Mouse (Mus musculus) embryonic facial prominence, embryonic 10.5 days (tissue): ENCODE data around the gene Foxred2. TPM values are rescaled to one million over a fixed set of nuclear protein-coding genes. Genes with fewer than 3 reads are reported as not detected.
A peak's percentile ranks its signal among the peaks of the same experiment; 100 is the strongest.

Experiments used
- DNase-seq: peaks from one replicate; pipeline ENCODE4 v3.0.0-alpha.2; 2017; ENCODE audit warnings: low spot score
- H3K27ac ChIP-seq: fragments of 300-500 bp; sonication (generic); replicated peaks from 2 replicates; pipeline ENCODE4 v1.5.1; 2016; ENCODE audit warnings: mild to moderate bottlenecking
- H3K27me3 ChIP-seq: fragments of 300-500 bp; sonication (generic); replicated peaks from 2 replicates; pipeline ENCODE4 v1.6.1; 2016; ENCODE audit warnings: low read depth, mild to moderate bottlenecking; ENCODE audit not compliant: poor library complexity, severe bottlenecking
- H3K36me3 ChIP-seq: fragments of 300-500 bp; sonication (generic); replicated peaks from 2 replicates; pipeline ENCODE4 v1.6.1; 2016; ENCODE audit warnings: mild to moderate bottlenecking, moderate library complexity
- H3K4me1 ChIP-seq: fragments of 300-500 bp; sonication (generic); 2 replicates; pipeline ENCODE4 v1.6.1; 2016
- H3K4me3 ChIP-seq: fragments of 300-500 bp; sonication (generic); 2 replicates; pipeline ENCODE4 v1.5.1; 2016; ENCODE audit warnings: mild to moderate bottlenecking, moderate library complexity
- H3K9me3 ChIP-seq: fragments of 300-500 bp; sonication (generic); 2 replicates; pipeline ENCODE4 v1.6.1; 2016; ENCODE audit warnings: mild to moderate bottlenecking
- WGBS: fragments of 180-500 bp; shearing (Covaris S2); methylation state at CpG from one replicate; pipeline ENCODE4 v1.1.7; 2016; 5-methylcytosine and 5-hydroxymethylcytosine counted together
- polyA plus RNA-seq: library from polyadenylated mRNA; unstranded; fragments of >200 nt; fragmentation: Nextera tagmentation; extraction: Ambion mirVana; gene quantifications from 2 replicates; pipeline ENCODE4 v1.2.1, GENCODE M21; 2016

Foxred2 gene
- polyA plus RNA-seq, 1 experiment from 2014 or later = 7.2 TPM

DNA sequence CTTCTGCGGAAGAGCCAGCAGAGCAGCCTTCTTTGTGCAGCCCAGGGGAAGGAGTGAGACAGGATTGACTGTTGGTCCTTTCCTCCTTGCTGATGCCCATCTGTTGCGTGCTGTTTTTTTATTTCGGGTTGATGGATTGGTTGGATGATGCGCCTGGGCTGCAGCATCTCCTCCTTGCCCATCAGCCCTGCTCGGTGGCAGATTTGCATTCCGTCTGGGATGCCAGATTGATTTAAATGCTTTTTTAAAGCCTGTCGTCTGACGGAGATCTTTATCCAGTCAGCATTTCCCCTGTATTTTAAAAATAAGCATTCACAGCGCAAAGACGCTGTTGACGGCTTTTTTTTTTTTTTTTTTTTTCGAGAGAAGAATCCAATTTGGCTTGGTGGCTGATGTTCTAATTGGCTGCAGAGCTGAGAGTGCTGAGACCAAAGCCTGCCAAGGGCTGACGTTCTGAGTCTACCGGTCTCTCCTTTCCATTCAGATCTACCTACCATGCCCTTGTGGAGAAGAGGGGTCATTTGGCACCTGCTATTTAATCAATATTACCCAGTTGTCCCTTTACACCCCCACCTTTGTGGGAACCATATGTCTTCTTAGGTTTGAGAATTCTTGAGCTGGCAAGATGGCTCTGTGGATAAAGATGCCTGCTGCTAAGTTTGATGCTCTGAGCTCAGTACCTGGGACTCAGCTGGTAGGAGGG, 20.7 kb downstream of the Foxred2 start:
- H3K4me3 ChIP-seq = no peak overlapping the region
- no peak overlapping the region for H3K27ac ChIP-seq
- H3K9me3 ChIP-seq = no peaks in the 10 kb centered on the region
- no peaks in the 10 kb centered on the region for H3K27me3 ChIP-seq
- peaks cover 11% of the 10 kb centered on the region for H3K4me1 ChIP-seq
- WGBS = 87% methylated on average over 14 of the region's 14 CpGs
- DNase-seq = no peak
- H3K36me3 ChIP-seq = no peaks in the 10 kb centered on the region

DNA sequence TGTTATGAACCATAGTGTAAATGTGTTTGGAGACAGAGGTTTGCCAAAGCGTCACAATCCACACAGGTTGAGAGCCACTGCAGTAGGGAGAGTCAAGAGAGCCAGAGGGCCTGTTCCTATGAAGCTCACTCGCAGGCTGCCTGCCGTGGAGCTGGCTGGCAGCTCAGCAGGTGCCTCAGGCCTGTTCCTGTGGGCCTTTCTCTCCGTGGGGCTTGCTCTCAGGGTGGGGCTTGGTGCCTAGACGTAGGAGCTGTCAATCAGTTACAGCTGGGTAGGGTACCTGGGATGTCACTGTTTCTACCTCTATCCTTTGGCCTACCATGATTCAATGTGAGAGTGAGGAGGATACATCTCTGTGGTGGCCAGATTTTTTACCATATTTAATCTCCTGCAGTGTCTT, 21.6 kb downstream of the Foxred2 start:
- no peaks in the 10 kb centered on the region for H3K36me3 ChIP-seq
- no peak overlapping the region for H3K4me3 ChIP-seq
- H3K27me3 ChIP-seq = no peaks in the 10 kb centered on the region
- H3K4me1 ChIP-seq = peaks cover 13% of the 10 kb centered on the region
- 66% methylated on average over 5 of the region's 5 CpGs for WGBS
- no peak overlapping the region for H3K27ac ChIP-seq
- DNase-seq = no peak
- H3K9me3 ChIP-seq = no peaks in the 10 kb centered on the region

DNA sequence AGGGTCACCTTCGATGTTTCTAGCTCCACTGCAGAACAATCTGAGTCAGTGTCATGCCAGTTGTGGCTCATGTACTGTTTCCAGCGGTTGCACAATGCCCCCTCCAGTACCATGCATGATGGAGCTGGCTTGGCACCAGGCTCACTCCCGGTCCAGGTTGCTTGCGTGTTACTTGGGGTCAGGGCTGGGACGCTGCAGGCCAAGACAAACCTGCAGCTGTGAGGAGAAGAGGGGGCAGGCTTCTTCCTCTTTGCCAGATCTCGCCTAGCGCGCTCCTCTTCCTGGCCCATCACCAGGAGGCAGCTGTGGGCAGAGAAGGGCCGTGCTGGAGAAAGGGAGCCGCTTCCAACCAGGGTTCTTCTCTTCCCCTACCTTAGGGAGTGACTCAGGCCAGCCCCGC, 22.2 kb downstream of the Foxred2 start:
- Histone ChIP-seq H3K9me3 (no peaks in the 10 kb centered on the region), H3K4me3 (no peak overlapping the region), H3K36me3 (no peaks in the 10 kb centered on the region), H3K27me3 (no peaks in the 10 kb centered on the region), H3K4me1 (peaks cover 20% of the 10 kb centered on the region), H3K27ac (no peak overlapping the region)
- DNase-seq = no peak
- 78% methylated on average over 11 of the region's 11 CpGs for WGBS

DNA sequence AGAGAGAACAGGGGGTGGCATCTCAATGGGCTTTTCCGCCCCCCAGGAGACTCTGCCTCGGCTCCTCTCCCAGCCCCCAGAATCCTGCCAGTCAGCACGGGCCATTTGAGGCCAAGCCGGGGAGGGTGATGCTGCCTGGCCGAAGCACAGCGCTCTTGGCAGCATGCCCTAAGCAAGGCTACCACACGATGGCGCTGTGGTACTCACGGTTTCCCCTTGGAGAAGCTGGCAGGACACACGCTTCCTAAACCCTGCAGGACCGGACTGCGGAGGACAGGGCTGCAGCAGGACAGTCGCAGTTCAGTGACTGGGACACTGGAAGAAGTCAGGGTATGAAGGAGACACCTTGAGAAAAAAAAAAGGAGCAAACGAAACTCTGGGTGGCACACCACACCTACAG, 22.8 kb downstream of the Foxred2 start:
- H3K4me1 ChIP-seq = peaks cover 21% of the 10 kb centered on the region
- H3K27ac ChIP-seq = peak overlapping the region; percentile 15; the same call in 1 of the 2 replicates
- H3K36me3 ChIP-seq = no peaks in the 10 kb centered on the region
- no peaks in the 10 kb centered on the region for H3K9me3 ChIP-seq
- H3K4me3 ChIP-seq = peak overlapping the region; percentile 21; the same call in 1 of the 2 replicates
- no peaks in the 10 kb centered on the region for H3K27me3 ChIP-seq
- DNase-seq = peak; percentile 93
- 1% methylated on average over 14 of the region's 14 CpGs for WGBS

DNA sequence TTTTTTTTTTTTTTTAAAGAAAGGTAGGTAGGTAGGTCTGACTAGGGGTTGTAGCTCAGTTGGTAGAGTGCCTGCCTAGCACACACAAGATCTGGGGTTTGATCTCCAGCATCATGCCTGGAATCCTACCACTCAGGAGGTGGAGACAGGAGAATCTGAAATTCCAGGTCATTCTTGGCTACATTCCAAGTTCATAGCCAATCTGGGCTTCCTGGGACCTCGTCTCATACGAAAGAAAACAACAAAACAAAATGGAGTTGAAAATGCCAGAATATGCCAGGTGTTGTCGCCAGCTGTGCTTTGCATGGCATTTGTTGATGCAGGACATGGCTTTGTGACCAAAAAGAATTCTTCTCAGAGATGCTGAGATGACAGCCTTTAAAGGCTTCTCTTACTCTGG, 23.3 kb downstream of the Foxred2 start:
- 78% methylated on average over 3 of the region's 3 CpGs for WGBS

DNA sequence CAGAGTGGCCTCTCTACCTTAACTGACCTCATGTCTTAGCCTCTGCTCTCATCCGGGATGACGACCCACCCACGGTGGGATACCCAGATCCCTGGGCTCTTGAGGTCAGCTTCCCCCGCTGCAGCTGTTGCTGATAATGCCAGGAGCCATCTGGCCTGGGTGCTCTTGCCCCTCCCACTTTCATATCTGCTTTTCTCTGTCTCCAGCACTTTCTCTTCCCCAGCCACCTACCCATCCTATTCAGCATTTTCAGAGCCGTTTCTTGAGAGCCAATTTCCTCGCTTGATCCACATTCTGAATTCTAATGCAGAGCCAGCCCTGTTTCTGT, 24.9 kb downstream of the Foxred2 start:
- WGBS = 77% methylated on average over 6 of the region's 6 CpGs
- DNase-seq = no peak
- no peaks in the 10 kb centered on the region for H3K27me3 ChIP-seq
- peaks cover 11% of the 10 kb centered on the region for H3K36me3 ChIP-seq
- no peak overlapping the region for H3K27ac ChIP-seq
- H3K4me1 ChIP-seq = peaks cover 33% of the 10 kb centered on the region
- no peak overlapping the region for H3K4me3 ChIP-seq
- no peaks in the 10 kb centered on the region for H3K9me3 ChIP-seq

More for the DNA sequence above, 23.3 kb downstream of the Foxred2 start:
- Histone ChIP-seq H3K4me3 (no peak overlapping the region), H3K4me1 (peaks cover 22% of the 10 kb centered on the region), H3K36me3 (no peaks in the 10 kb centered on the region), H3K9me3 (no peaks in the 10 kb centered on the region), H3K27me3 (no peaks in the 10 kb centered on the region), H3K27ac (no peak overlapping the region)
- no peak for DNase-seq

DNA sequence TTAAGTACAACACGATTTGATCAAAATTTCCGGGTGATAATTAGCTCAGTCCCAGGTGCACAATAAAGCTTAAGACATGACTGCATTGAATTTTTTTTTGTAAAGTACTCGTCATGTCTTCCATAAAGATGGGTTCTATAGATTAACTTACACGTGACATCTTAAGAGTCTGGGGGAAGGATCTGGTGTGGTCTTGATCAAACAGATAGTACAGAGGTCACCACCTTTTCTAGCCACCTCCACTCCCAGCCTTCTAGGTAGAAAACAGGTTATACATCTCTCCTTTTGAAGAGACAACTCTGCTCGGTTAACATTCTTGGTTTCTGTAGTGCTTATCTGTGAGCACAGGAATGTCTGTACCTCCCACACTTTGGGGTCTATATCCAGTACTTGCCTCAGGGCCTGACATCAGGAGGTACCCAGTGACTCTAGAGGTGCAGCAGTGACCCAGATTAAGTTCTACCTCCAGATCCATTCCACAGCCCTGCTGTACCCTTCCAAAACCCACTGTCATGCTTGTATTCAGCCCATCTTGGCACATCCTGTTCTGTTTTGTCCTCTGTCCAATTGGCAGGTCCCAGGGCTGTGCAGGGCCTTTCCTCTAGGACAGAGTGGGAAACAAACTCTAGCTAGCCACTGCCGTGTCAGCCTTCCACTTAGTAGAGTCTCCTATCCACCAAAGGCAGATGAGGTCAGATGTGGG, 25.4 kb downstream of the Foxred2 start:
- 82% methylated on average over 6 of the region's 6 CpGs for WGBS
- no peak overlapping the region for H3K4me3 ChIP-seq

DNA sequence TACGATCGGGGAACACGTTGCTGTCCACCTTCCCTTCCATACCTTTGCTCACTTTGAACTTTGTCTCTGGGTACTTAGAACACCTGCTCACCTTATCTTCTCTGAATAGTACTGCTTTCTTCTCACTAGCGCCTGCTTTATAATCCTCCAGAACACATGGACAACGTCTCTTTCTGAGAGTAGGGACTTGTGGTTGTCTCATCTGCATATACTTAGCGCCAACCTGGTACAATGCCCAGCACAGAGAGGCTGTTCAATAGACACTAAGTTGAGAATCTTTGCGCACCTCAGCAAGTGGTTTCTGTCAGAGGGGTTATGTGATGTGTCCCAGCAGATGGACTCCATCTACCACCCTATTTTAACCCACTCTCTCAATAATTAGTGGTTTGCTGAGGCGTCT, 26.7 kb downstream of the Foxred2 start:
- H3K4me1 ChIP-seq = peaks cover 33% of the 10 kb centered on the region
- DNase-seq = no peak
- H3K27ac ChIP-seq = peak overlapping the region; percentile 86; the same call in 1 of the 2 replicates
- 58% methylated on average over 8 of the region's 8 CpGs for WGBS
- H3K27me3 ChIP-seq = no peaks in the 10 kb centered on the region
- no peaks in the 10 kb centered on the region for H3K9me3 ChIP-seq
- H3K36me3 ChIP-seq = peaks cover 27% of the 10 kb centered on the region
- peak overlapping the region; percentile 80 for H3K4me3 ChIP-seq

More for the DNA sequence above, 25.4 kb downstream of the Foxred2 start:
- Histone ChIP-seq H3K27me3 (no peaks in the 10 kb centered on the region), H3K36me3 (peaks cover 16% of the 10 kb centered on the region), H3K9me3 (no peaks in the 10 kb centered on the region), H3K27ac (no peak overlapping the region), H3K4me1 (peaks cover 33% of the 10 kb centered on the region)
- no peak for DNase-seq

DNA sequence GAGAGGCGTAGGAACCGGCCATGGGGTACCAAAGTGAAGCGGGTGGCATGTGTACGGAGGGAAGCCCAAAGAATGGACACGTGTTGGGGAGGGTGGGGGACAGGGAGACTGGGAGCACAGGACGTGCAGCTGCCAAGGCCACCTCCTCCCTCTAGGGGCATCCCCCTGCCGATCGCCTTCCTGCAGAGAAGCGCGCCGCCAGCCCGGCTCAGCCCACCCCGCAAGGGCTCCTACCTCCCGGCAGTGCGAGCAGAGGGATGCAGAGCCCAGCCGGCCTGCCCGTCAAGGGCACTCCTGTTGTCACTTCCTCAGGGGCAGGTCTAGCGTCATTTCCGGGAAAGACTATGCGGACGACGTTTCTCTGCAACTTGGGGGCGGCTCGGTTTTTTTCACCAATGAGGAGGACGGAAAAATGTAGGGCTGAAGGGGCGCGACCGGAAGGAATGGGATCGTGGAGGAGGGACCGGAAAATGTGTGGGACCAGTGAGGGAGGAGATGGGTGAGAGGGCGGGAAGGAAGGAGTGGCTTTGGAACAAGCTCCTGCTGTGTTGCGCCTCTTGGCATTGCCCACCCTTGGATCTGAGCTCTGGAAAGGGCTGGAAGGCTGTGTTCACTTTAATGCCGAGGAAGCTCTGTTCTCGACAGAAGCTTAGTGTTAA, 27.7 kb downstream of the Foxred2 start, which contains the start of gene Txn2:
Gene Txn2, minus strand, starts transcription at position 334 of the 659 bp plus-strand sequence.
- H3K36me3 ChIP-seq = peaks cover 37% of the 10 kb centered on the region
- no peaks in the 10 kb centered on the region for H3K27me3 ChIP-seq
- H3K9me3 ChIP-seq = no peaks in the 10 kb centered on the region
- peak; percentile 98 for DNase-seq
- under 1% methylated on average over 34 of the region's 34 CpGs for WGBS
- peaks cover 26% of the 10 kb centered on the region for H3K4me1 ChIP-seq
- H3K27ac ChIP-seq = peak within 1 kb of the TSS; percentile 86
- H3K4me3 ChIP-seq = peak within 1 kb of the TSS; percentile 80

DNA sequence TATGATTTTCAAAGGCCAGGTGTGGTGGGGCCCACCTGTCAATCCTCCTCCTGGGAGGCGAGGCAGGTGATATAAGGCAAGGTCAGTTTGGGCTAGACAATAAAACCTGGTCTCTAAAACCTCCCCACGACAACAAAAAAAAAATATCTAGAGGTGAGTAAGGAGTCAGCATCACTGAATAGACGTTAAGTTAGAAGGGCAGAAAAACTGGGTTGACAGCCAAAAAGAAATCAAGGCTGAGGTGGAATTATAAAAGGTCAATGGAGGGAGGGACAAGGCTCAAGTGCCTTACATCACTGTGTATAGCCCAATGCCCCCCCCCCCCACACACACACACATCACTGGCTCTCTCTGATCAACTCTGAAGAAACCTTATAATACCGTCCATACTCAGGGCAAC, 28.4 kb downstream of the Foxred2 start:
- H3K27me3 ChIP-seq = no peaks in the 10 kb centered on the region
- H3K36me3 ChIP-seq = peaks cover 44% of the 10 kb centered on the region
- no peaks in the 10 kb centered on the region for H3K9me3 ChIP-seq
- H3K27ac ChIP-seq = peak overlapping the region; percentile 86
- WGBS = 26% methylated on average over 4 of the region's 4 CpGs
- peaks cover 22% of the 10 kb centered on the region for H3K4me1 ChIP-seq
- peak overlapping the region; percentile 80 for H3K4me3 ChIP-seq
- DNase-seq = no peak

DNA sequence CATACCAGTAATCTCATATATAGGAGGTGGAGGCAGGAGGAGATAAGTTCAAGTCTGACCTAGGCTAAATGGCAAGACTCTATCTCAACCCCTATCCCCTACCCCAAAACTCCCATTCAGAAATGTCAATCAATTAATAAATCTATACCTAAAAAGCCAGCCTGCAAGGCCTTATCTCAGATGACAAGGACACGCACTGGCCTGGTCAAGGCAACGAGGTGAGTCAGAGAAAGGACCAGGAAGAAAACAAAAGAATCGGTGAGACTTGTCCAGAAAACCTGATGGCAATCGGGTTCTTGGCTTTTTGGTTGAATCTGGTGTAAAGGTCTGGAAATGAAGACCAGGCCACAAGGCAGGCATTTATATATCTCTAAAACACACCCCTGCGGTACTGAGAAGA, 29.6 kb downstream of the Foxred2 start:
- Histone ChIP-seq H3K27ac (no peak overlapping the region), H3K4me1 (peaks cover 22% of the 10 kb centered on the region), H3K36me3 (peaks cover 56% of the 10 kb centered on the region), H3K9me3 (no peaks in the 10 kb centered on the region), H3K27me3 (no peaks in the 10 kb centered on the region), H3K4me3 (peak overlapping the region; percentile 80; the same call in 1 of the 2 replicates)
- DNase-seq = no peak
- WGBS = 95% methylated on average over 5 of the region's 5 CpGs

DNA sequence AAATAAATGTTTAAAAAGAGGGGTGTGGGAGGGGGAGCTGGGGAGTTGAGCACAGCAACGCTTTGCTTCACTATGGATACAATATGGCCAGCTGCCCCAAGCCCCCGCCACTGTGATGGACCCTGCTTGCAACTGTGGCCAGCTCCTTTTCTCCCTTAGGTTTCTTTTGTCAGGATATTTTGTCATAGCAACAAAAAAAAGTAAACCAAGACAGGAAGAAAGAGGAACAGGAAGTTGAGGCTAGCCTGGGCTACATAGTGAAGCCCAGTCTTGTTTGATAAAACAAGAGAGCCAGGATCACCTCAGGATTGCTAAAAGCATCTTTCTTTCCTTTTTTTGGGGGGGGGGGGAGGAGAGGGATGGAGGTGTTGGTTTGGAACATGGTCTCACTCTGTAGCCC, 31.3 kb downstream of the Foxred2 start:
- Histone ChIP-seq H3K27me3 (no peaks in the 10 kb centered on the region), H3K36me3 (peaks cover 71% of the 10 kb centered on the region), H3K4me3 (no peak overlapping the region), H3K27ac (no peak overlapping the region), H3K4me1 (peaks cover 30% of the 10 kb centered on the region), H3K9me3 (no peaks in the 10 kb centered on the region)
- 98% methylated on average over 2 of the region's 2 CpGs for WGBS
- no peak for DNase-seq
